Mouse (Mus musculus): ENCODE measurements around the gene 1110008P14Rik. TPM values are rescaled to one million over a fixed set of nuclear protein-coding genes. Genes with fewer than 3 reads are reported as not detected.

Gene 1110008P14Rik
- polyA plus RNA-seq, 2 experiments, result 32.6 to 40.8 TPM

GRCm38 (mm10) chr2:32340836-32341633 lies 40.7 kb downstream of the 1110008P14Rik start:
- Histone ChIP-seq H3K9ac (replicated peaks) (no peak overlapping the region), H3K27me3 (ENCODE audit: control insufficient read depth, insufficient read depth, low read length) (no peaks in the 10 kb centered on the region; the same call in 1 of the 2 replicates), H3K4me3 (ENCODE audit: insufficient read depth in 1 of 2, low read depth in 2 of 2, low read length in 2 of 2) (no peak overlapping the region), H3K36me3 (replicated peaks; ENCODE audit: control insufficient read depth, insufficient read depth, low read depth) (no peaks in the 10 kb centered on the region), H3K4me1 (replicated peaks; ENCODE audit: control insufficient read depth in 2 of 2, insufficient read depth in 2 of 2, low read length in 1 of 2) (no peaks in the 10 kb centered on the region), H3K27ac (no peak overlapping the region), H3K9me3 (ENCODE audit: control insufficient read depth, low read length) (no peaks in the 10 kb centered on the region), H3K4me2 (ENCODE audit: low read depth) (no peak overlapping the region)
- ATAC-seq (ENCODE audit: insufficient read depth) (no peak), DNase-seq (ENCODE audit: low read depth in 3 of 3, low spot score in 3 of 3) (no peak)
- WGBS (ENCODE audit: insufficient replicate concordance), result 63% methylated on average over 13 of the region's 13 CpGs
- TF ChIP-seq CTCF (IDR thresholded peaks at IDR 0.05; ENCODE audit: low read depth), result no peak
- TF ChIP-seq EP300 (IDR thresholded peaks at IDR 0.05; ENCODE audit: low read depth), result no peak

- WGBS (ENCODE audit: insufficient replicate concordance), result 28% methylated on average over 26 of the region's 26 CpGs
- Histone ChIP-seq H3K36me3 (replicated peaks; ENCODE audit: control insufficient read depth, insufficient read depth, low read depth) (no peaks in the 10 kb centered on the region), H3K4me2 (ENCODE audit: low read depth) (no peak overlapping the region), H3K4me1 (replicated peaks; ENCODE audit: control insufficient read depth in 2 of 2, insufficient read depth in 2 of 2, low read length in 1 of 2) (no peaks in the 10 kb centered on the region), H3K4me3 (ENCODE audit: insufficient read depth in 1 of 2, low read depth in 2 of 2, low read length in 2 of 2) (no peak overlapping the region), H3K27me3 (ENCODE audit: control insufficient read depth, insufficient read depth, low read length) (no peaks in the 10 kb centered on the region; the same call in 1 of the 2 replicates), H3K9me3 (ENCODE audit: control insufficient read depth, low read length) (no peaks in the 10 kb centered on the region), H3K9ac (replicated peaks) (no peak overlapping the region), H3K27ac (no peak overlapping the region)
- ATAC-seq (ENCODE audit: insufficient read depth) (no peak), DNase-seq (ENCODE audit: low read depth in 3 of 3, low spot score in 3 of 3) (no peak)
- TF ChIP-seq EP300 (IDR thresholded peaks at IDR 0.05; ENCODE audit: low read depth) (no peak), CTCF (IDR thresholded peaks at IDR 0.05; ENCODE audit: low read depth) (no peak)
Observed at GRCm38 (mm10) chr2:32339912-32340642, 41.7 kb downstream of the 1110008P14Rik start.

- no peak for ATAC-seq (ENCODE audit: insufficient read depth)
- H3K4me2 ChIP-seq (ENCODE audit: low read depth), result no peak overlapping the region
- no peaks in the 10 kb centered on the region for H3K36me3 ChIP-seq (replicated peaks; ENCODE audit: control insufficient read depth, insufficient read depth, low read depth)
- no peaks in the 10 kb centered on the region for H3K4me1 ChIP-seq (replicated peaks; ENCODE audit: control insufficient read depth in 2 of 2, insufficient read depth in 2 of 2, low read length in 1 of 2)
- no peaks in the 10 kb centered on the region; the same call in 1 of the 2 replicates for H3K27me3 ChIP-seq (ENCODE audit: control insufficient read depth, insufficient read depth, low read length)
- H3K9ac ChIP-seq (replicated peaks), result no peak overlapping the region
- TF ChIP-seq EP300 (IDR thresholded peaks at IDR 0.05; ENCODE audit: low read depth) (no peak), CTCF (IDR thresholded peaks at IDR 0.05; ENCODE audit: low read depth) (no peak)
- no peak overlapping the region for H3K4me3 ChIP-seq (ENCODE audit: insufficient read depth in 1 of 2, low read depth in 2 of 2, low read length in 2 of 2)
- H3K9me3 ChIP-seq (ENCODE audit: control insufficient read depth, low read length), result no peaks in the 10 kb centered on the region
- no peak for DNase-seq (ENCODE audit: low read depth in 3 of 3, low spot score in 3 of 3)
- no peak overlapping the region for H3K27ac ChIP-seq
- WGBS (ENCODE audit: insufficient replicate concordance), result 35% methylated on average over 15 of the region's 15 CpGs
Observed at GRCm38 (mm10) chr2:32335888-32336287, 45.9 kb downstream of the 1110008P14Rik start.

GRCm38 (mm10) chr2:32332159-32332558 lies 49.6 kb downstream of the 1110008P14Rik start:
- no peaks in the 10 kb centered on the region for H3K4me1 ChIP-seq (replicated peaks; ENCODE audit: control insufficient read depth in 2 of 2, insufficient read depth in 2 of 2, low read length in 1 of 2)
- TF ChIP-seq CTCF (IDR thresholded peaks at IDR 0.05; ENCODE audit: low read depth) (no peak), EP300 (IDR thresholded peaks at IDR 0.05; ENCODE audit: low read depth) (no peak)
- no peak overlapping the region for H3K4me3 ChIP-seq (ENCODE audit: insufficient read depth in 1 of 2, low read depth in 2 of 2, low read length in 2 of 2)
- H3K4me2 ChIP-seq (ENCODE audit: low read depth), result no peak overlapping the region
- H3K36me3 ChIP-seq (replicated peaks; ENCODE audit: control insufficient read depth, insufficient read depth, low read depth), result no peaks in the 10 kb centered on the region
- no peak overlapping the region for H3K9ac ChIP-seq (replicated peaks)
- no peak overlapping the region for H3K27ac ChIP-seq
- no peak for ATAC-seq (ENCODE audit: insufficient read depth)
- 60% methylated on average over 5 of the region's 5 CpGs for WGBS (ENCODE audit: insufficient replicate concordance)
- H3K27me3 ChIP-seq (ENCODE audit: control insufficient read depth, insufficient read depth, low read length), result no peaks in the 10 kb centered on the region; the same call in 1 of the 2 replicates
- no peak for DNase-seq (ENCODE audit: low read depth in 3 of 3, low spot score in 3 of 3)
- H3K9me3 ChIP-seq (ENCODE audit: control insufficient read depth, low read length), result no peaks in the 10 kb centered on the region

GRCm38 (mm10) chr2:32329531-32329930 lies 52.2 kb downstream of the 1110008P14Rik start:
- no peaks in the 10 kb centered on the region for H3K9me3 ChIP-seq (ENCODE audit: control insufficient read depth, low read length)
- TF ChIP-seq CTCF (IDR thresholded peaks at IDR 0.05; ENCODE audit: low read depth) (no peak), EP300 (IDR thresholded peaks at IDR 0.05; ENCODE audit: low read depth) (no peak)
- no peaks in the 10 kb centered on the region for H3K27me3 ChIP-seq (ENCODE audit: control insufficient read depth, insufficient read depth, low read length)
- WGBS (ENCODE audit: insufficient replicate concordance), result 54% methylated on average over 6 of the region's 6 CpGs
- H3K36me3 ChIP-seq (replicated peaks; ENCODE audit: control insufficient read depth, insufficient read depth, low read depth), result no peaks in the 10 kb centered on the region
- H3K27ac ChIP-seq, result no peak overlapping the region
- peaks cover 0 to 2% of the 10 kb centered on the region in 2 experiments; a peak in 1 of 4 replicates for H3K4me1 ChIP-seq (replicated peaks; ENCODE audit: control insufficient read depth in 2 of 2, insufficient read depth in 2 of 2, low read length in 1 of 2)
- no peak overlapping the region for H3K9ac ChIP-seq (replicated peaks)
- no peak overlapping the region for H3K4me2 ChIP-seq (ENCODE audit: low read depth)
- no peak overlapping the region for H3K4me3 ChIP-seq (ENCODE audit: insufficient read depth in 1 of 2, low read depth in 2 of 2, low read length in 2 of 2)
- DNase-seq (ENCODE audit: low read depth in 3 of 3, low spot score in 3 of 3) (no peak), ATAC-seq (ENCODE audit: insufficient read depth) (no peak)
